Mouse (Mus musculus) midbrain, embryonic 16.5 days (tissue): ENCODE data around the gene Zc3hav1l. TPM values are rescaled to one million over a fixed set of nuclear protein-coding genes. Genes with fewer than 3 reads are reported as not detected.

ENCODE experiments used
- ATAC-seq: fragments of 200-750 bp; cut with Nextera tagmentation; 2 replicates; pipeline ENCODE4 v1.8.0; 2017; ENCODE audit warnings: moderate TSS enrichment
- H3K27ac ChIP-seq: fragments of 300-500 bp; sonication (generic); 2 replicates; pipeline ENCODE4 v1.5.1; 2014; ENCODE audit warnings: mild to moderate bottlenecking, low read length, mixed read lengths
- H3K27me3 ChIP-seq: fragments of 300-500 bp; sonication (generic); 2 replicates; pipeline ENCODE4 v1.6.1; 2014; ENCODE audit warnings: low read depth, low read length, mixed read lengths; ENCODE audit not compliant: control insufficient read depth, insufficient read depth
- H3K36me3 ChIP-seq: fragments of 300-500 bp; sonication (generic); 2 replicates; pipeline ENCODE4 v1.6.1; 2014; ENCODE audit warnings: mild to moderate bottlenecking, low read length, moderate library complexity, mixed read lengths; ENCODE audit not compliant: control insufficient read depth, insufficient read depth
- H3K4me1 ChIP-seq: fragments of 300-500 bp; sonication (generic); 2 replicates; pipeline ENCODE4 v1.6.1; 2014; ENCODE audit warnings: mild to moderate bottlenecking, low read length, mixed read lengths; ENCODE audit not compliant: control insufficient read depth, insufficient read depth
- H3K4me2 ChIP-seq: fragments of 300-500 bp; sonication (generic); 2 replicates; pipeline ENCODE4 v1.6.1; 2014; ENCODE audit warnings: mild to moderate bottlenecking, low read length, mixed read lengths
- H3K4me3 ChIP-seq: fragments of 300-500 bp; sonication (generic); 2 replicates; pipeline ENCODE4 v1.5.1; 2014; ENCODE audit warnings: low read depth, mild to moderate bottlenecking, low read length, moderate library complexity, mixed read lengths
- H3K9ac ChIP-seq: fragments of 300-500 bp; sonication (generic); 2 replicates; pipeline ENCODE4 v1.6.1; 2014; ENCODE audit warnings: low read depth, low read length, mixed read lengths
- H3K9me3 ChIP-seq: fragments of 300-500 bp; sonication (generic); replicated peaks from 2 replicates; pipeline ENCODE4 v1.6.1; 2014; ENCODE audit warnings: mild to moderate bottlenecking, low read length, mixed read lengths; ENCODE audit not compliant: control insufficient read depth, poor library complexity, severe bottlenecking
- WGBS: fragments of 180-500 bp; shearing (Covaris S2); extraction: QIAGEN DNeasy Blood & Tissue Kit; methylation state at CpG from one replicate; pipeline ENCODE4 v1.1.7; 2014; 5-methylcytosine and 5-hydroxymethylcytosine counted together
- polyA plus RNA-seq: library from polyadenylated mRNA; unstranded; fragments of >200 nt; fragmentation: Nextera tagmentation; extraction: Ambion mirVana; gene quantifications from 2 replicates; pipeline ENCODE4 v1.2.1, GENCODE M21; 2015

Gene Zc3hav1l
- polyA plus RNA-seq, 1 experiment from 2014 or later, result 7.0 TPM

GRCm38 (mm10) chr6:38253736-38254641 is 45.1 kb downstream of the Zc3hav1l start, which contains the start of gene D630045J12Rik:
TSS of gene D630045J12Rik (minus strand) at chr6:38254009.
- Histone ChIP-seq H3K9me3 (no peaks in the 10 kb centered on the region), H3K4me1 (peaks cover 39% of the 10 kb centered on the region), H3K27ac (peak within 1 kb of the TSS; percentile 98), H3K36me3 (no peaks in the 10 kb centered on the region), H3K4me2 (peak within 1 kb of the TSS; percentile 65), H3K9ac (peak within 1 kb of the TSS; percentile 99), H3K4me3 (peak within 1 kb of the TSS; percentile 88), H3K27me3 (no peaks in the 10 kb centered on the region)
- peak; percentile 93 for ATAC-seq
- whole genome bisulfite sequencing, result under 1% methylated on average over 71 of the region's 118 CpGs

GRCm38 (mm10) chr6:38252766-38253735 is 46.0 kb downstream of the Zc3hav1l start:
- Histone ChIP-seq H3K36me3 (no peaks in the 10 kb centered on the region), H3K4me3 (peak overlapping the region; percentile 88), H3K4me1 (peaks cover 43% of the 10 kb centered on the region), H3K27ac (peak overlapping the region; percentile 98), H3K9ac (peak overlapping the region; percentile 99), H3K4me2 (peak overlapping the region; percentile 65), H3K27me3 (no peaks in the 10 kb centered on the region), H3K9me3 (no peaks in the 10 kb centered on the region)
- 2% methylated on average over 19 of the region's 19 CpGs for WGBS
- ATAC-seq, result peak; percentile 44

GRCm38 (mm10) chr6:38252139-38252538 is 46.9 kb downstream of the Zc3hav1l start:
- H3K9me3 ChIP-seq, result no peaks in the 10 kb centered on the region
- no peaks in the 10 kb centered on the region for H3K27me3 ChIP-seq
- no peak overlapping the region; the same call in 1 of the 2 replicates for H3K27ac ChIP-seq
- H3K4me1 ChIP-seq, result peaks cover 46% of the 10 kb centered on the region
- H3K4me3 ChIP-seq, result peak overlapping the region; percentile 88
- no peaks in the 10 kb centered on the region for H3K36me3 ChIP-seq
- peak overlapping the region; percentile 65 for H3K4me2 ChIP-seq
- H3K9ac ChIP-seq, result peak overlapping the region; percentile 99
- ATAC-seq, result no peak
- 57% methylated on average over 10 of the region's 10 CpGs for WGBS

GRCm38 (mm10) chr6:38251464-38251863 is 47.6 kb downstream of the Zc3hav1l start:
- 54% methylated on average over 4 of the region's 4 CpGs for WGBS
- peak overlapping the region; percentile 65 for H3K4me2 ChIP-seq
- H3K4me1 ChIP-seq, result peaks cover 46% of the 10 kb centered on the region
- no peak for ATAC-seq
- no peak overlapping the region for H3K27ac ChIP-seq
- H3K4me3 ChIP-seq, result peak overlapping the region; percentile 88
- H3K9me3 ChIP-seq, result no peaks in the 10 kb centered on the region
- no peaks in the 10 kb centered on the region for H3K27me3 ChIP-seq
- no peaks in the 10 kb centered on the region for H3K36me3 ChIP-seq
- peak overlapping the region; percentile 44; the same call in 1 of the 2 replicates for H3K9ac ChIP-seq

- Histone ChIP-seq H3K4me1 (peaks cover 46% of the 10 kb centered on the region), H3K4me3 (no peak overlapping the region), H3K4me2 (no peak overlapping the region), H3K9me3 (no peaks in the 10 kb centered on the region), H3K9ac (no peak overlapping the region), H3K36me3 (no peaks in the 10 kb centered on the region), H3K27ac (no peak overlapping the region), H3K27me3 (no peaks in the 10 kb centered on the region)
- WGBS, result 89% methylated on average over 4 of the region's 4 CpGs
- ATAC-seq, result no peak
These were observed 51.7 kb downstream of the Zc3hav1l start for GRCm38 (mm10) chr6:38247362-38247761.

GRCm38 (mm10) chr6:38244806-38245205 is 54.3 kb downstream of the Zc3hav1l start:
- Histone ChIP-seq H3K9ac (no peak overlapping the region), H3K27ac (no peak overlapping the region), H3K27me3 (no peaks in the 10 kb centered on the region), H3K4me2 (no peak overlapping the region), H3K4me3 (no peak overlapping the region), H3K4me1 (peaks cover 35% of the 10 kb centered on the region), H3K36me3 (no peaks in the 10 kb centered on the region), H3K9me3 (no peaks in the 10 kb centered on the region)
- ATAC-seq, result no peak
- WGBS, result 93% methylated on average over 3 of the region's 3 CpGs

- no peaks in the 10 kb centered on the region for H3K9me3 ChIP-seq
- H3K4me3 ChIP-seq, result no peak overlapping the region
- H3K9ac ChIP-seq, result no peak overlapping the region
- H3K27me3 ChIP-seq, result no peaks in the 10 kb centered on the region
- no peak overlapping the region for H3K4me2 ChIP-seq
- H3K4me1 ChIP-seq, result peaks cover 31% of the 10 kb centered on the region
- no peak overlapping the region for H3K27ac ChIP-seq
- ATAC-seq, result no peak
- WGBS, result 80% methylated on average over 3 of the region's 3 CpGs
- H3K36me3 ChIP-seq, result no peaks in the 10 kb centered on the region
These were observed 54.9 kb downstream of the Zc3hav1l start for GRCm38 (mm10) chr6:38244167-38244566.

GRCm38 (mm10) chr6:38242833-38243232 is 56.2 kb downstream of the Zc3hav1l start:
- no peak overlapping the region for H3K4me2 ChIP-seq
- peaks cover 23% of the 10 kb centered on the region for H3K4me1 ChIP-seq

More at GRCm38 (mm10) chr6:38242833-38243232, 56.2 kb downstream of the Zc3hav1l start:
- H3K36me3 ChIP-seq, result no peaks in the 10 kb centered on the region
- H3K9me3 ChIP-seq, result no peaks in the 10 kb centered on the region
- no peak for ATAC-seq
- 86% methylated on average over 5 of the region's 5 CpGs for WGBS
- no peak overlapping the region for H3K4me3 ChIP-seq
- H3K9ac ChIP-seq, result no peak overlapping the region
- no peaks in the 10 kb centered on the region for H3K27me3 ChIP-seq
- H3K27ac ChIP-seq, result no peak overlapping the region
